Mouse (Mus musculus): ENCODE measurements around the gene Gm13278.

DNA sequence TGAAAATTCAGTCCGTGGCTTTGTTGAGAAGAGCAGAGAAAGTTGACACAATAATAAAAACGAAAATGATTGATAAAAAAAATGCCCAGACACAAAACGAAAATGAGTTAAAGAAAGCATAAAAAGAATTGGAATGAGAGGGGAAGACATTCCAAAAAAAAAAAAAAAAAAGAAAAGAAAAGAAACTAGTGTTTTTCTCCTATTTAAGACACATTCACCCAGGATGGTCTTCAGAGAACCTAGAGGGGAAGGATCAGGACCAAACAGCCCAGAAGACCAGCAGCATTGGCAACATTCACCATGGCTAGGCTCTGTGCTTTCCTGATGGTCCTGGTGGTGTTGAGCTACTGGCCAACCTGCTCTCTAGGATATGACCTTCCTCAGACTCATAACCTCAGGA is 24.6 kb downstream of the Gm13278 start, which contains the start of gene Ifna7:
- TF ChIP-seq CTCF (IDR thresholded peaks at IDR 0.05; ENCODE audit: control insufficient read depth, insufficient read depth, insufficient replicate concordance, low read depth, low read length) = no peak
- TF ChIP-seq POLR2A (IDR thresholded peaks at IDR 0.05; ENCODE audit: control insufficient read depth, low read depth, low read length) = no peak

Measured in testis, adult 2 months (tissue).